Mouse (Mus musculus) C2C12 (cell line): ENCODE results near the gene Gm17545.

Source experiments
- CEBPB ChIP-seq: IDR thresholded peaks from one replicate; pipeline ENCODE4 v1.6.1; 2011; ENCODE audit warnings: low read depth, mild to moderate bottlenecking, control low read depth, moderate library complexity
- CTCF ChIP-seq: IDR thresholded peaks from one replicate; pipeline ENCODE4 v1.5.1; 2011; ENCODE audit not compliant: control insufficient read depth, insufficient read depth, insufficient read length
- FOSL1 ChIP-seq: IDR thresholded peaks from one replicate; pipeline ENCODE4 v1.8.0; 2011; ENCODE audit warnings: mild to moderate bottlenecking, low read length; ENCODE audit not compliant: poor library complexity, insufficient read depth, severe bottlenecking
- MAX ChIP-seq: IDR thresholded peaks from one replicate; pipeline ENCODE4 v1.6.1; 2011; ENCODE audit warnings: mild to moderate bottlenecking, control low read depth
- USF1 ChIP-seq: IDR thresholded peaks from one replicate; pipeline ENCODE4 v1.6.1; 2011; ENCODE audit warnings: low read depth, mild to moderate bottlenecking, control low read depth, moderate library complexity

DNA sequence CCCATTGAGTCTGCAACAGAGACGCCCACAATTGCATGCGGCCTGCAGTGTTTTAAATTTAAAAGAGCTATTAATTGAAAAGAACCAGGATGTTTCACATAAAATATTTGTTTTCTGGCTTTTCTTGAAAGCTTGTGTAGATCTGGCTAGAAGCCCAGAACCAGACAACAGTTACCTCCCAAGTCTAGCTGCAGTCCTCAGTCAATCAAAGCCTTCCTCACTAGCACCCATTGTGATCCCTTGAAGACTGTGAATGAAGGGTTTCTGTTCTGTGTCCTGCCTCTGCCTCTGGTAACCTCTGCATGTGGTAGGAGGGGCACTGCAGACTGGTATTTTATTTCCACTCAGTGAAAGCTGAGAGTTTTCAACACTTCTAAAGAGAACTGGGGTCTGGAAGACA lies 48.9 kb downstream of the Gm17545 start:
- no peak for TF ChIP-seq CTCF
- TF ChIP-seq USF1 = no peak
- TF ChIP-seq MAX = no peak
- no peak for TF ChIP-seq FOSL1
- no peak for TF ChIP-seq CEBPB
